Mouse (Mus musculus) heart, adult 2 months (tissue): ENCODE data around the gene Olfr444.

Source experiments
- CTCF ChIP-seq: fragments of 200-600 bp; IDR thresholded peaks from 2 replicates; pipeline ENCODE4 v1.8.1; 2022; ENCODE audit warnings: antibody characterized with exemption, mild to moderate bottlenecking, moderate library complexity
- POLR2A ChIP-seq: fragments of 200-500 bp; IDR thresholded peaks from 2 replicates; pipeline ENCODE4 v1.6.1; 2011; ENCODE audit warnings: mild to moderate bottlenecking, low read depth, low read length, control low read depth; ENCODE audit not compliant: insufficient read depth

DNA sequence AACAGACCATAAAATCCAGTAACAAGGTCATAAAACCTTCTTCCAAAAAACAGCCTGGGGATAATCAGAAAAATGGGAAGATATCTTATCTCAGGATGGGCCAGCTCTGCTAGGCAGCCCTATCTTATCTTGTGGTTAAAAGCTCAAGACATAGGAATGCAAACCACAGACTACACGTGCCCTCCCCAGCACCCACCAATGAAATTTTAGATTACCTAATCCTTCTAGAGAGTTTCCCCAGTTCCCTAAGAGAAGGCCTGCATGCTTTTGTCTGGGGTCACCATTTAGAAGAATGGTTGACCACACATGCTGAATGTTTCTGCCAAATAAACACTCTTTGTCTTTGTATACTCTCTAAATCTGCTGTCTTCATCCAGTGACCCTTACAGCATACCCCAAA lies 48.5 kb upstream of the Olfr444 start:
- TF ChIP-seq CTCF (no peak), POLR2A (no peak)
